Mouse (Mus musculus) embryonic facial prominence, embryonic 13.5 days (tissue): ENCODE measurements around the gene Tmco2. TPM values are rescaled to one million over a fixed set of nuclear protein-coding genes. Genes with fewer than 3 reads are reported as not detected.
"Not testable (repeated sequence)": the region's sequence is repeated elsewhere in the genome, so short reads cannot be mapped to it uniquely, and the experiment has no call there.

ENCODE experiments used
- ATAC-seq: fragments of 200-750 bp; cut with Nextera tagmentation; 2 replicates; pipeline ENCODE4 v1.8.0; 2017; ENCODE audit warnings: low read depth; ENCODE audit not compliant: insufficient number of reproducible peaks, insufficient read depth, low FRiP score, low TSS enrichment
- H3K27ac ChIP-seq: fragments of 300-500 bp; sonication (generic); 2 replicates; pipeline ENCODE4 v1.5.1; 2015; ENCODE audit warnings: moderate library complexity, mild to moderate bottlenecking, inconsistent platforms
- H3K27me3 ChIP-seq: fragments of 300-500 bp; sonication (generic); 2 replicates; pipeline ENCODE4 v1.6.1; 2015; ENCODE audit warnings: mild to moderate bottlenecking, inconsistent platforms
- H3K36me3 ChIP-seq: fragments of 300-500 bp; sonication (generic); 2 replicates; pipeline ENCODE4 v1.6.1; 2015; ENCODE audit warnings: mild to moderate bottlenecking, inconsistent platforms
- H3K4me1 ChIP-seq: fragments of 300-500 bp; sonication (generic); 2 replicates; pipeline ENCODE4 v1.6.1; 2015; ENCODE audit warnings: inconsistent platforms
- H3K4me2 ChIP-seq: fragments of 300-500 bp; sonication (generic); 2 replicates; pipeline ENCODE4 v1.6.1; 2015; ENCODE audit warnings: moderate library complexity, mild to moderate bottlenecking, inconsistent platforms
- H3K4me3 ChIP-seq: fragments of 300-500 bp; sonication (generic); 2 replicates; pipeline ENCODE4 v1.5.1; 2015; ENCODE audit warnings: mild to moderate bottlenecking, inconsistent platforms
- H3K9ac ChIP-seq: fragments of 300-500 bp; sonication (generic); 2 replicates; pipeline ENCODE4 v1.6.1; 2015; ENCODE audit warnings: mild to moderate bottlenecking, inconsistent platforms
- H3K9me3 ChIP-seq: fragments of 300-500 bp; sonication (generic); 2 replicates; pipeline ENCODE4 v1.6.1; 2016; ENCODE audit warnings: inconsistent platforms
- WGBS: fragments of 180-500 bp; shearing (Covaris S2); methylation state at CpG from one replicate; pipeline ENCODE4 v1.1.7; 2015; ENCODE audit warnings: mixed read lengths; 5-methylcytosine and 5-hydroxymethylcytosine counted together
- polyA plus RNA-seq: library from polyadenylated mRNA; unstranded; fragments of >200 nt; fragmentation: Nextera tagmentation; extraction: Ambion mirVana; gene quantifications from 2 replicates; pipeline ENCODE4 v1.2.1, GENCODE M21; 2015

The Tmco2 gene
- polyA plus RNA-seq = not detected in 2 replicates

GRCm38 (mm10) chr4:121109126-121109525 lies at the start of gene Tmco2:
Gene Tmco2, minus strand, starts transcription at chr4:121109226.
- no peak within 1 kb of the TSS for H3K27ac ChIP-seq
- H3K27me3 ChIP-seq = no peaks in the 10 kb centered on the region
- no peak within 1 kb of the TSS for H3K4me3 ChIP-seq
- no peaks in the 10 kb centered on the region for H3K36me3 ChIP-seq
- ATAC-seq = no peak
- no peak within 1 kb of the TSS for H3K9ac ChIP-seq
- 89% methylated on average over 2 of the region's 2 CpGs for WGBS
- no peaks in the 10 kb centered on the region for H3K9me3 ChIP-seq
- H3K4me2 ChIP-seq = no peak within 1 kb of the TSS
- no peaks in the 10 kb centered on the region for H3K4me1 ChIP-seq

- Histone ChIP-seq H3K4me1 (no peaks in the 10 kb centered on the region), H3K4me3 (no peak overlapping the region), H3K36me3 (no peaks in the 10 kb centered on the region), H3K27me3 (no peaks in the 10 kb centered on the region), H3K9me3 (no peaks in the 10 kb centered on the region), H3K27ac (no peak overlapping the region), H3K4me2 (no peak overlapping the region), H3K9ac (no peak overlapping the region)
- ATAC-seq = no peak
- WGBS = 81% methylated on average over 4 of the region's 4 CpGs
Observed at GRCm38 (mm10) chr4:121103304-121103703, 5.7 kb downstream of the Tmco2 start.

- WGBS = under 1% methylated on average over 39 of the region's 39 CpGs
- H3K27ac ChIP-seq = peak within 1 kb of the TSS; percentile 56
- peaks cover 30% of the 10 kb centered on the region for H3K36me3 ChIP-seq
- peak within 1 kb of the TSS; percentile 72 for H3K4me2 ChIP-seq
- H3K9me3 ChIP-seq = no peaks in the 10 kb centered on the region
- H3K27me3 ChIP-seq = no peaks in the 10 kb centered on the region
- H3K4me1 ChIP-seq = peaks cover 10% of the 10 kb centered on the region
- H3K9ac ChIP-seq = peak within 1 kb of the TSS; percentile 87
- H3K4me3 ChIP-seq = peak within 1 kb of the TSS; percentile 83
- ATAC-seq = peak; percentile 71; the same call in 1 of the 2 replicates
Observed at GRCm38 (mm10) chr4:121097650-121098378, 11.2 kb downstream of the Tmco2 start, which contains the start of gene Zmpste24. Gene Zmpste24, minus strand, starts transcription at chr4:121098241.

GRCm38 (mm10) chr4:121090211-121090610 lies 18.8 kb downstream of the Tmco2 start:
- H3K4me3 ChIP-seq = no peak overlapping the region
- no peaks in the 10 kb centered on the region for H3K27me3 ChIP-seq
- ATAC-seq = no peak
- no peak overlapping the region for H3K9ac ChIP-seq
- H3K36me3 ChIP-seq = peaks cover 75% of the 10 kb centered on the region
- H3K9me3 ChIP-seq = no peaks in the 10 kb centered on the region
- H3K4me2 ChIP-seq = no peak overlapping the region
- no peak overlapping the region for H3K27ac ChIP-seq
- H3K4me1 ChIP-seq = no peaks in the 10 kb centered on the region
- WGBS = 90% methylated on average over 4 of the region's 4 CpGs

- 82% methylated on average over 2 of the region's 2 CpGs for WGBS
- H3K4me2 ChIP-seq = no peak overlapping the region
- H3K27me3 ChIP-seq = no peaks in the 10 kb centered on the region
- no peaks in the 10 kb centered on the region for H3K9me3 ChIP-seq
- peaks cover 70% of the 10 kb centered on the region for H3K36me3 ChIP-seq
- no peak overlapping the region for H3K4me3 ChIP-seq
- H3K9ac ChIP-seq = no peak overlapping the region
- no peak overlapping the region for H3K27ac ChIP-seq
- no peak for ATAC-seq
- H3K4me1 ChIP-seq = no peaks in the 10 kb centered on the region
Observed at GRCm38 (mm10) chr4:121088696-121089095, 20.3 kb downstream of the Tmco2 start.

GRCm38 (mm10) chr4:121084506-121084905 lies 24.5 kb downstream of the Tmco2 start:
- no peak overlapping the region for H3K4me2 ChIP-seq
- H3K27me3 ChIP-seq = no peaks in the 10 kb centered on the region
- ATAC-seq = no peak
- H3K9ac ChIP-seq = no peak overlapping the region
- H3K4me1 ChIP-seq = no peaks in the 10 kb centered on the region
- no peak overlapping the region for H3K27ac ChIP-seq
- peaks cover 72% of the 10 kb centered on the region for H3K36me3 ChIP-seq
- H3K9me3 ChIP-seq = no peaks in the 10 kb centered on the region
- no peak overlapping the region for H3K4me3 ChIP-seq

- H3K4me1 ChIP-seq = no peaks in the 10 kb centered on the region
- no peak overlapping the region for H3K9ac ChIP-seq
- no peak overlapping the region for H3K4me2 ChIP-seq
- H3K4me3 ChIP-seq = no peak overlapping the region
- no peak for ATAC-seq
- no peak overlapping the region for H3K27ac ChIP-seq
- peaks cover 81% of the 10 kb centered on the region for H3K36me3 ChIP-seq
- no peaks in the 10 kb centered on the region for H3K9me3 ChIP-seq
- WGBS = 84% methylated on average over 1 of the region's 1 CpGs
- H3K27me3 ChIP-seq = no peaks in the 10 kb centered on the region
Observed at GRCm38 (mm10) chr4:121080395-121080794, 28.6 kb downstream of the Tmco2 start.

GRCm38 (mm10) chr4:121077915-121078646 lies 30.9 kb downstream of the Tmco2 start:
- H3K4me1 ChIP-seq = no peaks in the 10 kb centered on the region
- H3K9ac ChIP-seq = no peak overlapping the region
- no peak overlapping the region for H3K27ac ChIP-seq
- no peaks in the 10 kb centered on the region for H3K27me3 ChIP-seq
- 84% methylated on average over 3 of the region's 3 CpGs for WGBS
- no peak overlapping the region for H3K4me3 ChIP-seq
- H3K4me2 ChIP-seq = no peak overlapping the region
- ATAC-seq = no peak
- peaks cover 78% of the 10 kb centered on the region for H3K36me3 ChIP-seq
- no peaks in the 10 kb centered on the region for H3K9me3 ChIP-seq

GRCm38 (mm10) chr4:121074250-121074649 lies 34.8 kb downstream of the Tmco2 start:
- H3K4me1 ChIP-seq = no peaks in the 10 kb centered on the region
- no peak for ATAC-seq
- no peak overlapping the region for H3K27ac ChIP-seq
- H3K27me3 ChIP-seq = no peaks in the 10 kb centered on the region
- no peak overlapping the region for H3K9ac ChIP-seq
- H3K4me2 ChIP-seq = no peak overlapping the region
- no peak overlapping the region for H3K4me3 ChIP-seq
- peaks cover 62% of the 10 kb centered on the region for H3K36me3 ChIP-seq
- H3K9me3 ChIP-seq = no peaks in the 10 kb centered on the region
- 92% methylated on average over 4 of the region's 4 CpGs for WGBS

- Histone ChIP-seq H3K9ac (no peak overlapping the region), H3K36me3 (peaks cover 65% of the 10 kb centered on the region), H3K4me2 (no peak overlapping the region), H3K9me3 (no peaks in the 10 kb centered on the region), H3K4me3 (no peak overlapping the region), H3K27me3 (no peaks in the 10 kb centered on the region), H3K27ac (no peak overlapping the region), H3K4me1 (no peaks in the 10 kb centered on the region)
- no peak for ATAC-seq
- WGBS = 84% methylated on average over 2 of the region's 2 CpGs
Observed at GRCm38 (mm10) chr4:121065336-121065735, 43.7 kb downstream of the Tmco2 start.

GRCm38 (mm10) chr4:121059218-121059617 lies 49.8 kb downstream of the Tmco2 start:
- H3K4me3 ChIP-seq, ATAC-seq, H3K4me2 ChIP-seq, H3K9me3 ChIP-seq, H3K9ac ChIP-seq, H3K27me3 ChIP-seq, H3K27ac ChIP-seq, H3K4me1 ChIP-seq: not testable (repeated sequence)
- WGBS = 83% methylated on average over 10 of the region's 10 CpGs
- H3K36me3 ChIP-seq = peaks cover 40% of the 10 kb centered on the region

- peaks cover 22% of the 10 kb centered on the region for H3K36me3 ChIP-seq
- no peaks in the 10 kb centered on the region for H3K9me3 ChIP-seq
- H3K4me2 ChIP-seq = no peak overlapping the region
- WGBS = 70% methylated on average over 2 of the region's 2 CpGs
- no peak overlapping the region for H3K4me3 ChIP-seq
- H3K27ac ChIP-seq = no peak overlapping the region
- H3K9ac ChIP-seq = no peak overlapping the region
- no peak for ATAC-seq
- peaks cover 7% of the 10 kb centered on the region for H3K4me1 ChIP-seq
- H3K27me3 ChIP-seq = peaks cover 13% of the 10 kb centered on the region
Observed at GRCm38 (mm10) chr4:121057032-121057431, 52.0 kb downstream of the Tmco2 start.
